Mouse (Mus musculus) stomach, embryonic 15.5 days (tissue): ENCODE measurements around the gene Pla2g16. TPM values are rescaled to one million over a fixed set of nuclear protein-coding genes. Genes with fewer than 3 reads are reported as not detected.

Experiments
- ATAC-seq: fragments of 200-750 bp; cut with Nextera tagmentation; 2 replicates; pipeline ENCODE4 v1.8.0; 2017; ENCODE audit warnings: low read depth, moderate number of reproducible peaks, moderate TSS enrichment; ENCODE audit not compliant: insufficient read depth, low FRiP score
- H3K27ac ChIP-seq: fragments of 300-500 bp; sonication (generic); 2 replicates; pipeline ENCODE4 v1.5.1; 2015; ENCODE audit warnings: mild to moderate bottlenecking, inconsistent platforms
- H3K27me3 ChIP-seq: fragments of 300-500 bp; sonication (generic); replicated peaks from 2 replicates; pipeline ENCODE4 v1.6.1; 2015; ENCODE audit warnings: inconsistent platforms
- H3K36me3 ChIP-seq: fragments of 300-500 bp; sonication (generic); 2 replicates; pipeline ENCODE4 v1.6.1; 2015; ENCODE audit warnings: inconsistent platforms
- H3K4me1 ChIP-seq: fragments of 300-500 bp; sonication (generic); 2 replicates; pipeline ENCODE4 v1.6.1; 2015; ENCODE audit warnings: inconsistent platforms
- H3K4me2 ChIP-seq: fragments of 300-500 bp; sonication (generic); 2 replicates; pipeline ENCODE4 v1.6.1; 2015; ENCODE audit warnings: mild to moderate bottlenecking, inconsistent platforms
- H3K4me3 ChIP-seq: fragments of 300-500 bp; sonication (generic); replicated peaks from 2 replicates; pipeline ENCODE4 v1.5.1; 2015; ENCODE audit warnings: inconsistent platforms
- H3K9ac ChIP-seq: fragments of 300-500 bp; sonication (generic); 2 replicates; pipeline ENCODE4 v1.6.1; 2015; ENCODE audit warnings: inconsistent platforms
- H3K9me3 ChIP-seq: fragments of 300-500 bp; sonication (generic); 2 replicates; pipeline ENCODE4 v1.6.1; 2016; ENCODE audit warnings: inconsistent platforms
- WGBS: fragments of 180-500 bp; shearing (Covaris S2); methylation state at CpG from one replicate; pipeline ENCODE4 v1.1.7; 2015; 5-methylcytosine and 5-hydroxymethylcytosine counted together
- polyA plus RNA-seq: library from polyadenylated mRNA; unstranded; fragments of >200 nt; fragmentation: Nextera tagmentation; extraction: Ambion mirVana; gene quantifications from 2 replicates; pipeline ENCODE4 v1.2.1, GENCODE M21; 2015

Gene Pla2g16
- polyA plus RNA-seq, 1 experiment from 2014 or later = 10.7 TPM

GRCm38 (mm10) chr19:7551550-7552300 lies 5.5 kb upstream of the Pla2g16 start:
- Histone ChIP-seq H3K4me1 (no peaks in the 10 kb centered on the region), H3K9me3 (no peaks in the 10 kb centered on the region), H3K36me3 (no peaks in the 10 kb centered on the region), H3K4me3 (no peak overlapping the region), H3K27me3 (no peaks in the 10 kb centered on the region), H3K27ac (no peak overlapping the region; the same call in 1 of the 2 replicates), H3K4me2 (no peak overlapping the region), H3K9ac (no peak overlapping the region)
- 25% methylated on average over 4 of the region's 4 CpGs for WGBS
- ATAC-seq = peak; percentile 84

- Histone ChIP-seq H3K36me3 (no peaks in the 10 kb centered on the region), H3K4me1 (no peaks in the 10 kb centered on the region), H3K4me3 (no peak overlapping the region), H3K27me3 (no peaks in the 10 kb centered on the region), H3K9ac (no peak overlapping the region), H3K9me3 (no peaks in the 10 kb centered on the region), H3K4me2 (no peak overlapping the region), H3K27ac (no peak overlapping the region)
- 0 out of 2 replicates have a peak, but pooled peaks have one; percentile 28 for ATAC-seq
- 66% methylated on average over 2 of the region's 2 CpGs for WGBS
Observed at GRCm38 (mm10) chr19:7552301-7552673, 5.0 kb upstream of the Pla2g16 start.

- no peak overlapping the region for H3K9ac ChIP-seq
- no peaks in the 10 kb centered on the region for H3K36me3 ChIP-seq
- no peak overlapping the region for H3K27ac ChIP-seq
- H3K9me3 ChIP-seq = no peaks in the 10 kb centered on the region
- no peak overlapping the region for H3K4me2 ChIP-seq
- H3K4me3 ChIP-seq = no peak overlapping the region
- H3K4me1 ChIP-seq = 0 out of 2 replicates have a peak, but pooled peaks cover 8% of the 10 kb centered on the region
- no peak for ATAC-seq
- H3K27me3 ChIP-seq = no peaks in the 10 kb centered on the region
Observed at GRCm38 (mm10) chr19:7553441-7553840, 3.8 kb upstream of the Pla2g16 start.

GRCm38 (mm10) chr19:7554881-7555280 lies 2.4 kb upstream of the Pla2g16 start:
- H3K27ac ChIP-seq = no peak overlapping the region
- H3K36me3 ChIP-seq = no peaks in the 10 kb centered on the region
- no peak overlapping the region for H3K4me3 ChIP-seq
- no peaks in the 10 kb centered on the region for H3K27me3 ChIP-seq
- no peak overlapping the region for H3K4me2 ChIP-seq
- H3K4me1 ChIP-seq = 0 out of 2 replicates have a peak, but pooled peaks cover 9% of the 10 kb centered on the region
- WGBS = 69% methylated on average over 4 of the region's 4 CpGs
- ATAC-seq = no peak
- no peaks in the 10 kb centered on the region for H3K9me3 ChIP-seq
- no peak overlapping the region for H3K9ac ChIP-seq

GRCm38 (mm10) chr19:7556641-7557040 lies 618 bp upstream of the Pla2g16 start:
- Histone ChIP-seq H3K27ac (no peak overlapping the region), H3K27me3 (no peaks in the 10 kb centered on the region), H3K9ac (no peak overlapping the region), H3K9me3 (no peaks in the 10 kb centered on the region), H3K4me1 (0 out of 2 replicates have a peak, but pooled peaks cover 9% of the 10 kb centered on the region), H3K36me3 (no peaks in the 10 kb centered on the region), H3K4me2 (no peak overlapping the region), H3K4me3 (no peak overlapping the region)
- WGBS = 97% methylated on average over 1 of the region's 1 CpGs
- ATAC-seq = no peak

GRCm38 (mm10) chr19:7557844-7558243 lies 585 bp downstream of the Pla2g16 start:
- 0 out of 2 replicates have a peak, but pooled peaks cover 9% of the 10 kb centered on the region for H3K4me1 ChIP-seq
- 11% methylated on average over 4 of the region's 4 CpGs for WGBS
- no peak for ATAC-seq
- H3K9me3 ChIP-seq = no peaks in the 10 kb centered on the region
- peak overlapping the region; percentile 88 for H3K4me2 ChIP-seq
- no peak overlapping the region; the same call in 1 of the 2 replicates for H3K9ac ChIP-seq
- H3K27ac ChIP-seq = no peak overlapping the region
- no peaks in the 10 kb centered on the region for H3K27me3 ChIP-seq
- peak overlapping the region; percentile 53 for H3K4me3 ChIP-seq
- H3K36me3 ChIP-seq = no peaks in the 10 kb centered on the region

GRCm38 (mm10) chr19:7558675-7559074 lies 1.4 kb downstream of the Pla2g16 start:
- Histone ChIP-seq H3K4me1 (0 out of 2 replicates have a peak, but pooled peaks cover 9% of the 10 kb centered on the region), H3K36me3 (no peaks in the 10 kb centered on the region), H3K9me3 (no peaks in the 10 kb centered on the region), H3K4me2 (peak overlapping the region; percentile 88), H3K9ac (no peak overlapping the region), H3K4me3 (peak overlapping the region; percentile 53; the same call in 1 of the 2 replicates), H3K27me3 (no peaks in the 10 kb centered on the region), H3K27ac (no peak overlapping the region)
- no peak for ATAC-seq
- WGBS = 73% methylated on average over 4 of the region's 4 CpGs

GRCm38 (mm10) chr19:7559986-7560385 lies 2.7 kb downstream of the Pla2g16 start:
- H3K36me3 ChIP-seq = no peaks in the 10 kb centered on the region
- no peak overlapping the region for H3K27ac ChIP-seq
- 57% methylated on average over 4 of the region's 4 CpGs for WGBS
- ATAC-seq = no peak
- H3K4me3 ChIP-seq = no peak overlapping the region
- 0 out of 2 replicates have a peak, but pooled peaks cover 9% of the 10 kb centered on the region for H3K4me1 ChIP-seq
- no peak overlapping the region for H3K4me2 ChIP-seq
- H3K9me3 ChIP-seq = no peaks in the 10 kb centered on the region
- H3K27me3 ChIP-seq = no peaks in the 10 kb centered on the region
- H3K9ac ChIP-seq = no peak overlapping the region

- H3K36me3 ChIP-seq = no peaks in the 10 kb centered on the region
- H3K27ac ChIP-seq = no peak overlapping the region
- no peak for ATAC-seq
- 0 out of 2 replicates have a peak, but pooled peaks cover 9% of the 10 kb centered on the region for H3K4me1 ChIP-seq
- no peaks in the 10 kb centered on the region for H3K9me3 ChIP-seq
- no peaks in the 10 kb centered on the region for H3K27me3 ChIP-seq
- H3K9ac ChIP-seq = no peak overlapping the region
- no peak overlapping the region for H3K4me3 ChIP-seq
- whole genome bisulfite sequencing = 54% methylated on average over 3 of the region's 3 CpGs
- H3K4me2 ChIP-seq = no peak overlapping the region
Observed at GRCm38 (mm10) chr19:7561456-7561855, 4.2 kb downstream of the Pla2g16 start.

GRCm38 (mm10) chr19:7562601-7563129 lies 5.4 kb downstream of the Pla2g16 start:
- Histone ChIP-seq H3K36me3 (no peaks in the 10 kb centered on the region), H3K4me1 (0 out of 2 replicates have a peak, but pooled peaks cover 7% of the 10 kb centered on the region), H3K4me3 (no peak overlapping the region), H3K4me2 (no peak overlapping the region), H3K27me3 (no peaks in the 10 kb centered on the region), H3K27ac (no peak overlapping the region), H3K9ac (no peak overlapping the region), H3K9me3 (no peaks in the 10 kb centered on the region)
- 78% methylated on average over 10 of the region's 10 CpGs for WGBS
- no peak for ATAC-seq

GRCm38 (mm10) chr19:7563676-7564075 lies 6.4 kb downstream of the Pla2g16 start:
- no peak for ATAC-seq
- Histone ChIP-seq H3K9ac (no peak overlapping the region), H3K4me2 (no peak overlapping the region), H3K4me3 (no peak overlapping the region), H3K4me1 (no peaks in the 10 kb centered on the region), H3K27ac (no peak overlapping the region), H3K36me3 (no peaks in the 10 kb centered on the region), H3K9me3 (no peaks in the 10 kb centered on the region), H3K27me3 (no peaks in the 10 kb centered on the region)
- 70% methylated on average over 2 of the region's 2 CpGs for WGBS

GRCm38 (mm10) chr19:7564457-7564856 lies 7.2 kb downstream of the Pla2g16 start:
- 75% methylated on average over 1 of the region's 1 CpGs for WGBS
- Histone ChIP-seq H3K9me3 (no peaks in the 10 kb centered on the region), H3K4me1 (no peaks in the 10 kb centered on the region), H3K9ac (no peak overlapping the region), H3K36me3 (no peaks in the 10 kb centered on the region), H3K27ac (no peak overlapping the region), H3K4me2 (no peak overlapping the region), H3K27me3 (no peaks in the 10 kb centered on the region), H3K4me3 (no peak overlapping the region)
- ATAC-seq = no peak
